Mouse (Mus musculus) regulatory T cell (primary cell): ENCODE data around the gene Notch2.
"Not testable (repeated sequence)": the region's sequence is repeated elsewhere in the genome, so short reads cannot be mapped to it uniquely, and the experiment has no call there.

Experiments
- in situ Hi-C: fragments of 300-600 bp; cut with MboI, MseI; formaldehyde crosslinking; loops from one replicate; pipeline ENCODE4 v1.15.1; 2025; ENCODE audit warnings: high pct_unique_total_duplicates

Gene Notch2

DNA sequence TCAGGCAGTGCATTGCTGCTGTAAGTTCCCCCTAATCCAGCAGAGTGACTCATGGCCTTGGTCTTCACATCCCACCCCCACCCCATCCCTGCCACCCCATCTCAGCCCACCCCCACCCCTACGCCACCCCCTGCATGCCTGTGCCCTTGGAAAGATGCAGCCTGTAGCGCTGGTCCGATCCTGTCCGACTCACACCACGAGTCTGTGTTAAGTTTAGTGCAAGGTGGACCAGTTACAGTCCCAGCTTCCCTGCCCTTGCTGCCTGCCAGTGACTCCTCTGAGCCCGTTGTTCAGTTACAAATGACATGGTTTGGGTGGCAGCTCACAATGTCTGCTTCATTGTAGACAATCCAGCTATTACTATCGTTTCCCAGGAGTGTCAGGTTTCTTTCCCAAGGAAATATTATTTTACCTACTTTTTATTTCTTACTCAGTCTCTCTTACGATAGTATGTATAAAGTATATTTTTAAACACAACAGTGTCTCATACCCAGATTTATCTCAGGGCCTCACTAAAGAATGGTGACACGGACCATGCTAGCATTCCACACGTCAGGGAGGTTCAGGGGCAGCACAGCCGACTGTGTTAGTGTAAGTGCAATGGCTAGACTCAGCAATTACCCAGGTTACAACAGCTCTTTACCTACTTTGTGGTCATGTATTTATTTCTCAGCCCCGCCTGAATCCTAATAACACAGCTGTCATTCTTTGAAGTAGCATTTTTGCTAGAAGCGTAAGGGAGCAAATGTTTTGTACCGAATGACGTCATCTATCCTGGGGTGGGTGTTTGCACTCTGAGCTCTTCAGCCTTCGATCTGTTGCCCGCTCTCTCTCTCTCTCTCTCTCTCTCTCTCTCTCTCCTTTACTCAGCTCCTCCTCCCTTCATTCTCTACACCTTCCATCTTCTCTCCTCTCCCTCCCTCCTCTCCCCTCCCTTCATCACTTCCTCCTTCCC is 81.6 kb downstream of the Notch2 start:
- in situ Hi-C loops, result no loop called here

DNA sequence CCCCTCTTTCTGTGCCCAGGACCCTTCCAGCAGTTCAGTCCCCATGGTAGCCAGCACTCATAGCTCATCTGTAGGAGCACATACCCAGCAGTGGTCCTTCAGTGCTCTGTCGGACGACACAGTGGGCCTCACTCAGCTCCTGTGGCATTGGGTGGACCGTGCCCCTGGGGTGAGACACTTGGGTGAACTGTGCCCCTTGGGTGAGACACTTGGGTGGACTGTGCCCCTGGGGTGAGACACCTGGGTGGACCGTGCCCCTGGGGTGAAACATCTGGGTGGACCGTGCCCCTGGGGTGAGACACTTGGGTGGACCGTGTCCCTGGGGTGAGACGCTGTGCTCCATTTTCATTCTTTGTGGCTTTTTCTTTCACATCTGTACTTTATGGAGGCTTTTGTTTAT is 83.7 kb downstream of the Notch2 start:
- in situ Hi-C loops, result no loop called here

DNA sequence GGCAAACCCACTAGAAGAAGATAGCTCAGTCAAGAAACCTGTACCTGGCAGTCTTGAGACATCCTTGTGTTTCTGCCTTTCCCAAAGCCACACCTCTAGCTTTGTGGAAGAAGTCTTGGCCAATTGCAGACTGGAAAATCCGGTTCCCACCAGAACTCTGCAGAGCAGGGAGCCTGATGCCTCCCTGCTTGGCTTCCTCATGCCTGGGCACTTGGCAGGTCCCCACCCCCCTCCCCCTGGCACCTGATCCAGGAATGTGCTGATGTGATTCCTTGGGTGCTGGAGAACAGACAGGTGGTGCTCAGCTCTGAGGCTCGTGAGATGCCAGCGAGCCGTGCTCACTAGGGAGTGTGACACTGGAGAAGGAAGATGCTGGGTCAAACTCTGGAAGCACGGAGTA is 85.3 kb downstream of the Notch2 start:
- in situ Hi-C loops, result no loop called here

DNA sequence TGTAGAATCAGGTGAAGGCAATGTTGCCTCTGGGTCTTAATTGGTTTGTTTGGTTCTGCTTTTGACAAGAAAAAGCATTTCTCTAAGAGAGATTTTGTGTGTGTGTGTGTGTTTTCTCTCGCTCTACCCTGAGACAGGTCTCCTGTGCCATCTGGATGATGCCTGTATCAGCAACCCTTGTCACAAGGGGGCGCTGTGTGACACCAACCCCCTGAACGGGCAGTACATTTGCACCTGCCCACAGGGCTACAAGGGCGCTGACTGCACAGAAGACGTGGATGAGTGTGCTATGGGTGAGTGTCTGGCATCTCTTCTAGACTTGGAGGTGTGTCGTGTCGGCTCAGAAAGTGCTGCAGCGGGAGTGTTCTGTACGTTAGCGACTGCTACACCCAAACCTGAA is 86.0 kb downstream of the Notch2 start:
- in situ Hi-C loops, result no loop called here

DNA sequence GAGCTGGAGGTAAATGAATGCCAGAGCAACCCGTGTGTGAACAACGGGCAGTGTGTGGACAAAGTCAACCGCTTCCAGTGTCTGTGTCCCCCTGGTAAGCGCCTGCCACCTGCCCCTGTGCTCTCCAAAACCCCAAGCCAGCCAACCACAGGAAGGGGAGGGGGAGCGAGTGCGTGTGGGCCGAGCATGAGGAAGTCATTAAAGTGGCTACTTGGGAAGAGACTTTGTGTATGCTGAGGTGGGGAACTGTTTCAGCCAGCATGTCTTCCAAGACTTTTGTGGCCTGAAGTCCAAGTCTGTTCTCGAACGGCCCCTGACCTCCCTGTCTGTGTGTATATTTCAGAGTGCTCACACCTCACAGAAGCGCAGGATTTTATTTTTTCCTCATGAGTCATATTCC is 88.2 kb downstream of the Notch2 start:
- in situ Hi-C loops, result no loop called here

DNA sequence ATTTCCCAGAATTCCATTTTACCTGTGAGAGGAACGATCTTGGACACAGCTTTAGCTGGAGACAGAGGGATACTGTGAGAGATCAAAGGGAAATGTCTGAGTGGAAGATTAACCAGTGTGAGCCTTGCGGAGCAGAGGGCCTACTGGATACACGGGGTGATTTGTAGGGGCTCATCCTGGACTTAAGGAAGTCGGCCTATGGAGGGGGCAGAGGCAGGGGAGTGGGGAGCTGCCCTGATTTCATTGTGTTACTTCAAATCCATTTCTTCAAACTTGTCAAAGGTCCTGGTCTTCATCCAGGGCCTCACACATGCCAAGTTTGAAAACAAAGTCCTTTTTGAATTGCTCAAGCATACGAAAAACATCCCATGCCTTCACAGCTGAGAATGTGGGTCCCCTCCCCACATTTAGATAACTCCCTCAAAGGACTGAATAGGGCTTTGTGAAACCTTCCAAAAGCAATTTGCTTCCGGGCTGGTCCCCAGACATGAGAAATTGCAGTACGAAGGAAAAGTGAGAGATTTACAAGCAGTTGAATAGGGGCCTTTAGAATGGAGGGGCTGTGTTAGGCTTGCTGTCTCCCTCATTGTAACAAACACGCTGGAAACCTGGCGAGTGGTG is 91.6 kb downstream of the Notch2 start:
- in situ Hi-C loops, result no loop called here

DNA sequence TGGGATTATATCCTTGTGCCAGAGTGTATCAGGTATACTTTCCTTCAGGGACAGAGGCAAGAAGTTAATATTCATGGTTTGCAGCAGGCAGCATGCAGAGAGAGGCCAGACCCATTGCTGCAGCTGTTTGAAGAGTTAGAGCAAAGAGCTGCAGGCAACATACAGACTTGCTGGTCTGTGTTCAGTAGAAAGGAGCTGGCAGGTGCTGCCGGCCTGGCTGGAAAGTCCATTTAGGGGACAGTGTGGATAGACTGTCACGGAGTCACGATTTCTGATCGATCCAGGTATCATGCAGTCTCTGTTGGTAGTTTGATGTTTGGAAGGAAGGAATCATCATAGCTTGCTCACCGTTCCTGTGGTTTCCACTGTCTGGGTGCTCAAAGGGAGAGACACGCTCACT is 92.2 kb downstream of the Notch2 start:
- in situ Hi-C loops, result no loop called here

DNA sequence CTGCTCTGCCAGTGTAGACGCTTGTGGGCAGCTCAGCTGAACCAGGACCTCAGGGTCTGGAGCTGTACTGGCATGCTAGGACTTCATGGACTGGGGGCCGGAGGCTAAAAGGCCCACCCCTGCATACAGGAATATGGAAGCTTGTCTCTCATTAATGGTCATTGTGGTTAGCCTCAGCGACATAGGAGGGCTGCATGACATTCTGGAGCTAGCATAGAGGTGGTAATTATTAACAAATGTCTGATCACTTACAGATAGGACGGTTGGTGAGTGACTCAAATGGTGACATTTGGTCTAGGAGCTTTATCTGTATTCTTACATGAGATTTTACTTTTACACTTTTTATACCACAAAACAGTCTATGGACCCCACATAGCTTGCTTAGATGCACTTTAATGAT is 92.8 kb downstream of the Notch2 start:
- in situ Hi-C loops, result no loop called here

DNA sequence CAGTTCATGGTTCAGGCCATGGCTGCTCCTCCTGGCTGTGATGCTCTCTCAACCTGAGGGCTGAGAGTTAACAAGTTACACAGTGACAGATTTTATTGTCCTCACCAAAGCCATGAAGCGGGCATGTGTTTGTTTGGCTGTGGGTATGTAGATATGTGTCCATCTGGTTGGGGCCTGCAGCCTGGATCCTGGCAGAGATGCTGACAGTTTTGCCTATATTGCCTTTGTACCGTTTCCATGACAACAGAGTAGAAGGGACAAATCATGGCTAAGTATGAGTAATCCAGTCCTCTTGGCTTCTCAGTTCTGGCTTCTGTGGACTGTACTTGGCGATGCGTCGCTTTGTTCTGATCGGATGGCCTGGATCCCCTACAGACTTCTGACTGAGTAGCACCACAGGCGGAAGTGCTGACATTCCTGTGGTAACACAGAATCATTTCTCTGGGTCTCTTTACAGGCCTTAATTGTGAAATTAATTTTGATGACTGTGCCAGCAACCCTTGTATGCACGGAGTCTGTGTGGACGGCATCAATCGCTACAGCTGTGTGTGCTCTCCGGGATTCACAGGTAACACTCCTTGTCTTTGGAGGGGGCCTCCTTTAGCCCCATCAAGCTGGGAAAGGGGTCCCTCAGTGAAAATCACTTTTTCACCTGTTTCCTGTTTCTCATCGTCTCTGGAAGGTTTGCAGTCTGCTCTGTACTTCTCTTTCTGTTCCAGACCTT is 93.4 kb downstream of the Notch2 start:
- in situ Hi-C loops, result no loop called here

DNA sequence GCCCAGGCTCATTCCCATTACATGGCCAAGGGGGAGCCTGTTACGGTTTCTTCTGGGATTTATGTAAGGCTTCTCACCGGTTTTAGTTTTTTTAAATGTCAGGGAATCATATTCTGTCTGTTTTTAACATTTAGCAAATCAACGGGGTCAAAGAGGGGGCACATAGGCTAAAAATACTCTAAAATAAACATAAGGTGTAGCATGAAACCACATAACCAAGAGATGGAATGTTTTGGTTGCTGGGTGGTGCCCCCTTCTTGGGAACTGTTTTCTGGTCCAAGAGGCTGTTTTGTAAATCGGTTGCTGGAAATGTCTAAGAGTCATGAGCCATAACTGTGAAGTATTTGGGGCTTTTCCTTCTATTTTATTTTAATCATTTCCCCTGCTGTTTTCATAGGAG is 95.1 kb downstream of the Notch2 start:
- in situ Hi-C loops, result no loop called here

DNA sequence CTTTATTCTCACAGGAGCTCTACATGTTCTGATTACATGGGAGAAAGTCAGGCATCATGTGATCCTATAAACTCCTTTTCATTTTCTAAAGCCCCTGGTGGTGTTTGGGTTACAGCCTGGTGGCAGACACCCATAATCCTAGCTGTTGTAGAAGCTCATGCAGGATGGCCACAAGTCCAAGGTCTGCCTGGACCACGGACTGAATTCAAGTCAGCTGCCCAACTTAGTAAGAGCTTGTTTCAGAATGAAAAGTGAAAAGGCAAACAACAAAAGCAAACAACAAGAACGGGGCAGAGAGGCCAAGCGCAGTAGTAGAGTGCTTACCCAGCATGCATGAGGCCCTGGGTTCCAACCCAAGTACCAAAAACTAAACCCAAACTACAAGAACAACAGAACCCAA is 95.5 kb downstream of the Notch2 start:
- in situ Hi-C loops, result no loop called here

DNA sequence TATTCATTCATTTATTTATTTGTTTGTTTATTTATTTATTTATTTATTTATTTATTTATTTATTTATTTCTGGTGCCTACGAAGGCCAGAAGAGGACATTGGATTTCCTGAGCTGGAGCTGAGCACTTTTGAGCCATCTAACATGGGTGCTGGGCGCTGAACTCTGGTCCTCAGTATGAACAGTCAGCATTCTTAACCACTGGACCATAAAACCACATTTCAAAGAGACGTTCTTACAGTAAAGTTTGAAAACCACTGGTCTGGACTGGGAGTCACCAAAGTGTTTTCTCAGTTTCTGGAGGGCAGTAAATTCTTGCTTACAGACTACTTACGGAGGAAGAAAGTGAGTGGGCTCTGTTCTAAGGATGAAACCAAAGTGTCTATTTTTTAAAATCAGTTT is 97.3 kb downstream of the Notch2 start:
- in situ Hi-C loops, result no loop called here

DNA sequence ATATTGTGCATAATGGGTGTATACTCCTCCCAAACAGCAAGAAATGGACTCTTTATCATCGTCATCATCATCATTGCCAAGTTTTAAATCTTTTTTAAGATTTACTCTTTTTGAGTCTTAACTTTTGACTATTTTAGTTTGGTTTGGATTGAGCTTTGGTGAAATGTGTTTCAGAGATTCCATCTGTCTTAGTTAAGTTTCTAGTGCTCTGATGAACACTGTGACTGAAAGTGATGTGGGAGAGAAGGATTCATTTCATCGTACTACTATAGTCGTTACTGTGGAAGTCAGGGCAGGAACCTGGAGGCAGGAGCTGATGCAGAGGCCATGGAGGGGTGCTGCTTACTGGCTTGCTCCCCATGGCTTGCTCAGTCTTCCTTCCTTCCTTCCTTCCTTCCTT is 104.9 kb downstream of the Notch2 start:
- in situ Hi-C loops, result no loop called here

DNA sequence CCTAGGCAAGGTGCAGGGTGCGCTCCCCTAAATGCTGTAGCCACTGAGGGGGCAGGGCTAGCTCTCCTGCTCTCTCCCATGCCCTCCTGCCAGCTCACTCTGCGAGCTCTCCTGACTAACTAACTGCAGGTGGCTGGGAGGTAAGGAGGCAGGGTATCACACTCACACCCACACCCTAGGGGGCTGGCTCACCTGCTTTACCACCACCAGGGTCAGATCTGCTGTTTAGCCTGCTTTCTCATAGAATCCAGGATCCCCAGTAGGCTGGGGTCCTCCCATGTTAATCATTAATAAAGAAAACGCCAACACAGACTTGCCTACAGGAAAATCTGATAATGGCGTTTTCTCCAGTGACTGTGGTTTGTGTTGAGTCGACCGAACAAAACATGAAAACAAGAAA is 106.0 kb downstream of the Notch2 start:
- in situ Hi-C loops, result no loop called here

DNA sequence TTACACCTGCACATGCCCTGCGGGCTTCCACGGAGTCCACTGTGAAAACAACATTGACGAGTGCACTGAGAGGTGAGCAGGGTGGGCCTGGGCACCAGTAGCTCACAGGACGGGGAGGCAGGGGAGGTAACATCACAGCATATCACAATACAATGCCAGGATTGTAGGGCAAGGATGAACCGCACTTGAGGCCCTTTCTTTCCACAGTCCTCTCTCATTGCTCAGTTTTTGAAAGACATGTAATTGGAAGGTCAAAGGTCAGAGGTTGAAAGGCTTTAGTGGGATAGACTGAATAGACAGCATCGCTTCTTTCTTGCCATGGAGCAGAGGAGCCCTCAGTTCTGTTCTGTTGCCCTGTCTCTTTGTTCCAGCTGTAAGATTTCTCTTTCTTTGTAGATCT is 107.6 kb downstream of the Notch2 start:
- in situ Hi-C loops, result no loop called here

DNA sequence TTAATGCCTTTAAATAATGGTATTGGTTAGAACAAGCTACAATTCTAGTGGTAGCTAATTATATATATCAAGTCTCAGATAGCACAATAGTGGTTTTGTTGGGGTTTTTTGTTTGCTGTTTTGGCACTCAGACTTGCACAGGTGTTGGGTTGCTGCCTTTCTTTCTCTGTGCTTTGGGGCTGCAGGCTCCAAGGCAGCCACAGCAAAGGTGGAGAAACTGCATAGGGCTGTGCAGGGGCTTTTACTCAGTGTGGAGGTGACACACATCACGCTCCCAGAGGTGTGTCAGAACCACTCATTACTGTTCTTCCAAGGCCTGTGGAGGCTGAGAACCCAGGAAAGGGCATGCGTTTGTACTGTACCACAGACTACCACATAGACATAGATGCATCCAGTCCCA is 114.4 kb downstream of the Notch2 start:
- in situ Hi-C loops, result no loop called here

DNA sequence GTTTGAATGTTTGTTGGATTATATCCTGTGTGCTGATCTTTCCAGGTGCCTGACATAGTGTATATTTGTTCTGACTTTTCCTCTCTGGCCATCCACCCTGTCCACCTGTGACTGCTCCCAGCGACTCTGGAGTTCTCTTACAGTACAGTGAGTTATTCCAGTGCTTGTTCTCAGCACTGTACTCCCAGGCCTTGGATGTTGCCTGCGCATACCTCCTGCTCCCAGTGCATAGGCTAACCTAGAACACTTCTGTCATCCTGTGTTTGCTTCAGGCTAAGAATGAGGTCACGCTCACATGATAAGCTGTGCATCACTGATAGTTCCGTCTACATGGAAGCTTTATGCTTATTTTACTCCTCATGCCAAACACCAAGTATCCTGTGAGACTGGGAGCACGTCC is 115.4 kb downstream of the Notch2 start:
- in situ Hi-C loops, result no loop called here

DNA sequence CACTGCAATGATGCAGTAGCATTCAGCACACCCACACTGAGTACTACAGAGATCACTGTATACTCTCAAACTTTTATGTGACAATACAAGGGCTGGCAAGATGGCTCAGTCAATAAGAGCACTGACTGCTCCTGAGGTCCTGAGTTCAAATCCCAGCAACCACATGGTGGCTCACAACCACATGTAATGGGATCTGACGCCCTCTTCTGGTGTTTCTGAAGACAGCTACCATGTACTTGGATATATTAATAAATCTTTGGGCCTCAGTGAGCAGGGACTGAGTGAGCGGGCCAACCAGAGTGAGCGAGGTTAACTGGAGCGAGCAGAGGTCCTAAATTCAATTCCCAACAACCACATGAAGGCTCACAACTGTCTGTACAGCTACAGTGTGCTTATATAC is 118.8 kb downstream of the Notch2 start:
- in situ Hi-C loops, result not testable (repeated sequence)

DNA sequence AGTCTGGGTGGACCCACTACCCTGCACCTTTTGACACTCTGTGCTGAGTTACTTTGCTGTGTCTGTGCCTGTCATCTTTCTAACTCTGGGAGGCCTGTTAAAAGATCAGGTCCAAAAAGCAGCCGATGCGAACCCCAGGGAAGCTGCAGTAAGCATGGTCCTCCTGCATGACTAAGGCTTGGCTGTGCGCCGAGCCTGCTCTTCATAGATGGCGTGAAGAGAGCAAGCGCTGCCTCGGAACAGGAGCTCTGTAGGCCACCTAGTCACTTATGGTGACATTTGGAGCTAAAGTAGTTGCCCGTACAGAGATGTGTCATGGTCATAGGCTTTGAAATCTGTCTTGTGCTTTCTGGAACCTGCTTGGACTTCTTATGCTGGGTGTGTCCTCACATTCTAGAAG is 119.3 kb downstream of the Notch2 start:
- in situ Hi-C loops, result no loop called here

DNA sequence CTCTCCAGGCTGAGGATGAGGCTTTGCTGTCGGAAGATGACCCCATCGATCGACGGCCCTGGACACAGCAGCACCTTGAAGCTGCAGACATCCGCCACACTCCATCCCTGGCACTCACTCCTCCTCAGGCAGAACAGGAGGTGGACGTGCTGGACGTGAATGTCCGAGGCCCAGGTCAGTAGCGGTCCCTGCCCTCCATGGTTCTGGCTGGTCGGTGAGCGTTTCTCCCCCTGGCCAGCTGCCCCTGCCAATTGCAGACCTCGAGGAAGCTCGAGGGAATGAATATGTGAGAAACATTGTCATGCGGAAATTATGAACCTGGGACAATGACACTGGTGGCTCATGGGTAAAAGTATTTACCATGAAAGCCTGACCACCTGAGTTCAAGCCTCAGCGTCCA is 128.1 kb downstream of the Notch2 start:
- in situ Hi-C loops, result loop anchor here (10.0 kb wide), 1 partner anchor 1367 kb away; no protein-coding TSS in a partner anchor

DNA sequence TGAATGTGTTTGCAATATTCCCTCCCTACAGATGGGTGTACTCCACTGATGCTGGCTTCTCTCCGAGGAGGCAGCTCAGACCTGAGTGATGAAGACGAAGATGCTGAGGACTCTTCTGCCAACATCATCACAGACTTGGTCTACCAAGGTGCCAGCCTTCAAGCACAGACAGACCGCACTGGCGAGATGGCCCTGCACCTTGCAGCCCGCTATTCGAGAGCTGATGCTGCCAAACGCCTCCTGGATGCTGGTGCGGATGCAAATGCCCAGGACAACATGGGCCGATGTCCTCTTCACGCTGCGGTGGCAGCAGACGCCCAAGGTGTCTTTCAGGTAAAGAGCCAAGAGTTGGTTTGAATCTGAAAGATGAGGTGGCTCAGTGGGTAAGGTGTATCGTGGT is 129.5 kb downstream of the Notch2 start:
- in situ Hi-C loops, result loop anchor here (10.0 kb wide), 1 partner anchor 1368 kb away; no protein-coding TSS in a partner anchor

DNA sequence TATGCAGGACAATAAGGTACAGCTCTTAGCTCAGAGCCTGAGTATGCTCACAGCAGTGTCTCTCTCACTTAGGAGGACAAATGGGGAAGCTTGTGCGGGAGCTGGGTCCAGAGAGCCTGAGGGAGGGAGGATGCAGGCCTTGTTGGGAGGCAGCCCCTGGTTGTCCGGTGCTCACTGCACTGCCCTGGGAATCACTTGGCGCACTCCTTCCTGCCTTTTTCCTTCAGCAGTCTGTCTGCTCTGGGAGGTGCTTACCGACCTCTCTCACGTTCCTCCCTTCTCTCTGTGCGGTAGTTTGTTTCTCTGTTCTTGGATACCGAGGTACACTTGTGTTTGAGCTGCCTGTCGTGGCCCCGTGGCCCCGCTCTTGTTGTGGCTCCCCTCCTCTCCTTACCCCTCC is 131.9 kb downstream of the Notch2 start:
- in situ Hi-C loops, result loop anchor here (10.0 kb wide), 1 partner anchor 1370 kb away; no protein-coding TSS in a partner anchor
